Mouse (Mus musculus) forebrain, postnatal 0 days (tissue): ENCODE results near the gene 1700020L24Rik. TPM values are rescaled to one million over a fixed set of nuclear protein-coding genes. Genes with fewer than 3 reads are reported as not detected.
A peak's percentile ranks its signal among the peaks of the same experiment; 100 is the strongest.

Experiments used
- ATAC-seq: fragments of 200-750 bp; cut with Nextera tagmentation; 2 replicates; pipeline ENCODE4 v1.8.0; 2017; ENCODE audit warnings: mild to moderate bottlenecking, moderate library complexity
- DNase-seq: peaks from one replicate; pipeline ENCODE4 v3.0.0-alpha.2; 2015
- H3K27ac ChIP-seq: fragments of 300-500 bp; sonication (generic); 2 replicates; pipeline ENCODE4 v1.5.1; 2014; ENCODE audit warnings: low read depth, mild to moderate bottlenecking, antibody characterized with exemption, low read length, moderate library complexity, mixed read lengths
- H3K27me3 ChIP-seq: fragments of 300-500 bp; sonication (generic); 2 replicates; pipeline ENCODE4 v1.6.1; 2014; ENCODE audit warnings: mild to moderate bottlenecking, low read length, mixed read lengths; ENCODE audit not compliant: insufficient read depth
- H3K36me3 ChIP-seq: fragments of 300-500 bp; sonication (generic); 2 replicates; pipeline ENCODE4 v1.6.1; 2014; ENCODE audit warnings: mild to moderate bottlenecking, moderate library complexity; ENCODE audit not compliant: insufficient read depth
- H3K4me1 ChIP-seq: fragments of 300-500 bp; sonication (generic); 2 replicates; pipeline ENCODE4 v1.6.1; 2014; ENCODE audit warnings: antibody characterized with exemption; ENCODE audit not compliant: insufficient read depth
- H3K4me2 ChIP-seq: fragments of 300-500 bp; sonication (generic); 2 replicates; pipeline ENCODE4 v1.6.1; 2014; ENCODE audit warnings: low read depth, mild to moderate bottlenecking, moderate library complexity
- H3K4me3 ChIP-seq: fragments of 300-500 bp; sonication (generic); 2 replicates; pipeline ENCODE4 v1.5.1; 2014; ENCODE audit warnings: low read depth, low read length, mixed read lengths
- H3K9ac ChIP-seq: fragments of 300-500 bp; sonication (generic); 2 replicates; pipeline ENCODE4 v1.6.1; 2014; ENCODE audit warnings: mild to moderate bottlenecking
- H3K9me3 ChIP-seq: fragments of 300-500 bp; sonication (generic); 2 replicates; pipeline ENCODE4 v1.6.1; 2016; ENCODE audit warnings: low read length
- CTCF ChIP-seq: sonication (generic); IDR thresholded peaks from 2 replicates; pipeline ENCODE4 v1.5.1; 2016; ENCODE audit warnings: antibody characterized with exemption, control low read depth, low read depth
- WGBS: fragments of 180-500 bp; shearing (Covaris S2); extraction: QIAGEN DNeasy Blood & Tissue Kit; methylation state at CpG from one replicate; pipeline ENCODE4 v1.1.7; 2014; 5-methylcytosine and 5-hydroxymethylcytosine counted together
- polyA plus RNA-seq: library from polyadenylated mRNA; unstranded; fragments of >200 nt; fragmentation: Nextera tagmentation; extraction: Ambion mirVana; gene quantifications from 2 replicates; pipeline ENCODE4 v1.2.1, GENCODE M21; 2015
- total RNA-seq: library from RNA; depleted of rRNA; stranded (reverse); fragments of >200 nt; gene quantifications from 2 replicates; pipeline ENCODE4 v1.2.3, GENCODE M21; 2014; rRNA removed

The 1700020L24Rik gene
- total and polyA plus RNA-seq, 2 experiments from 2014 or later = 0.24 to 0.40 TPM

GRCm38 (mm10) chr11:83471766-83472165 lies 34.3 kb downstream of the 1700020L24Rik start:
- Histone ChIP-seq H3K9me3 (no peaks in the 10 kb centered on the region), H3K36me3 (no peaks in the 10 kb centered on the region), H3K4me1 (peaks cover 9% of the 10 kb centered on the region; the same call in 1 of the 2 replicates), H3K27me3 (no peaks in the 10 kb centered on the region), H3K27ac (no peak overlapping the region), H3K4me2 (peak overlapping the region; percentile 57; the same call in 1 of the 2 replicates), H3K4me3 (0 out of 2 replicates have a peak overlapping the region, but pooled peaks have one; percentile 79), H3K9ac (peak overlapping the region; percentile 82; the same call in 1 of the 2 replicates)
- DNase-seq (no peak), ATAC-seq (no peak)
- 90% methylated on average over 2 of the region's 2 CpGs for WGBS
- no peak for TF ChIP-seq CTCF

GRCm38 (mm10) chr11:83472324-83473234 lies 35.1 kb downstream of the 1700020L24Rik start, which contains the start of gene Taf15:
Gene Taf15 (plus strand): TSS chr11:83473086.
- under 1% methylated on average over 66 of the region's 66 CpGs for whole genome bisulfite sequencing
- ATAC-seq = peak; percentile 98

GRCm38 (mm10) chr11:83473235-83474016 lies 35.9 kb downstream of the 1700020L24Rik start:
- ATAC-seq (peak; percentile 84), DNase-seq (peak; percentile 29)
- Histone ChIP-seq H3K4me3 (peak overlapping the region; percentile 79), H3K27me3 (no peaks in the 10 kb centered on the region), H3K9ac (peak overlapping the region; percentile 82), H3K4me1 (peaks cover 9% of the 10 kb centered on the region; the same call in 1 of the 2 replicates), H3K27ac (peak overlapping the region; percentile 99), H3K4me2 (peak overlapping the region; percentile 89), H3K9me3 (no peaks in the 10 kb centered on the region), H3K36me3 (no peaks in the 10 kb centered on the region)
- WGBS = under 1% methylated on average over 45 of the region's 52 CpGs
- TF ChIP-seq CTCF = no peak

More at GRCm38 (mm10) chr11:83472324-83473234, 35.1 kb downstream of the 1700020L24Rik start, which contains the start of gene Taf15:
- Histone ChIP-seq H3K36me3 (no peaks in the 10 kb centered on the region), H3K4me2 (peak within 1 kb of the TSS; percentile 89), H3K27ac (peak within 1 kb of the TSS; percentile 99), H3K4me1 (peaks cover 9% of the 10 kb centered on the region; the same call in 1 of the 2 replicates), H3K9ac (peak within 1 kb of the TSS; percentile 82), H3K4me3 (peak within 1 kb of the TSS; percentile 79), H3K27me3 (no peaks in the 10 kb centered on the region), H3K9me3 (no peaks in the 10 kb centered on the region)
- DNase-seq = peak; percentile 99
- peak; percentile 77 for TF ChIP-seq CTCF

Other genes with a start within 250 kb of the 1700020L24Rik start
- 0.24 and 0.38 TPM in 2 replicates for gene Slfn3, start 246.3 kb upstream of the 1700020L24Rik start, total RNA-seq
- gene Slfn3, start 246.3 kb upstream of the 1700020L24Rik start, polyA plus RNA-seq = 0.10 TPM in 2 replicates
- not detected in 2 replicates for gene Slfn14, start 151.0 kb upstream of the 1700020L24Rik start, total RNA-seq
- gene Slfn14, start 151.0 kb upstream of the 1700020L24Rik start, polyA plus RNA-seq = not detected in 2 replicates
- 200 and 230 TPM in 2 replicates for gene Ap2b1, start 138.7 kb upstream of the 1700020L24Rik start, total RNA-seq
- gene Ap2b1, start 138.7 kb upstream of the 1700020L24Rik start, polyA plus RNA-seq = 76.4 and 110 TPM in 2 replicates
- gene Pex12, start 135.1 kb upstream of the 1700020L24Rik start, total RNA-seq = 8.8 and 12.8 TPM in 2 replicates
- 14.6 and 16.2 TPM in 2 replicates for gene Pex12, start 135.1 kb upstream of the 1700020L24Rik start, polyA plus RNA-seq
- 99.0 and 107 TPM in 2 replicates for gene Rasl10b, start 28.5 kb upstream of the 1700020L24Rik start, total RNA-seq
- 38.4 and 38.6 TPM in 2 replicates for gene Rasl10b, start 28.5 kb upstream of the 1700020L24Rik start, polyA plus RNA-seq
- gene Gas2l2, start 8.2 kb upstream of the 1700020L24Rik start, total RNA-seq = 1.2 and 1.3 TPM in 2 replicates
- gene Gas2l2, start 8.2 kb upstream of the 1700020L24Rik start, polyA plus RNA-seq = 0.50 and 0.98 TPM in 2 replicates
- gene Mmp28, start 25.4 kb downstream of the 1700020L24Rik start, total RNA-seq = 2.5 and 5.6 TPM in 2 replicates
- gene Mmp28, start 25.4 kb downstream of the 1700020L24Rik start, polyA plus RNA-seq = 0.97 and 1.1 TPM in 2 replicates
- 16.5 and 27.8 TPM in 2 replicates for gene Taf15, start 35.4 kb downstream of the 1700020L24Rik start, total RNA-seq
- 4.2 and 10.5 TPM in 2 replicates for gene Taf15, start 35.4 kb downstream of the 1700020L24Rik start, polyA plus RNA-seq
- not detected in 2 replicates for gene Heatr9, start 84.5 kb downstream of the 1700020L24Rik start, total RNA-seq
- gene Heatr9, start 84.5 kb downstream of the 1700020L24Rik start, polyA plus RNA-seq = not detected in 2 replicates
- not detected in 2 replicates for gene Ccl5, start 92.8 kb downstream of the 1700020L24Rik start, total RNA-seq
- 0.98 and 1.1 TPM in 2 replicates for gene Ccl5, start 92.8 kb downstream of the 1700020L24Rik start, polyA plus RNA-seq
- 1.2 and 1.8 TPM in 2 replicates for gene Ccl9, start 141.0 kb downstream of the 1700020L24Rik start, total RNA-seq
- 2.5 and 3.4 TPM in 2 replicates for gene Ccl9, start 141.0 kb downstream of the 1700020L24Rik start, polyA plus RNA-seq
- gene Ccl6, start 155.4 kb downstream of the 1700020L24Rik start, total RNA-seq = 0.77 and 5.0 TPM in 2 replicates
- gene Ccl6, start 155.4 kb downstream of the 1700020L24Rik start, polyA plus RNA-seq = 3.5 and 3.7 TPM in 2 replicates
- not detected in 2 replicates for gene Rpl9-ps1, start 207.9 kb downstream of the 1700020L24Rik start, total RNA-seq
- gene Rpl9-ps1, start 207.9 kb downstream of the 1700020L24Rik start, polyA plus RNA-seq = not detected in 2 replicates
- gene Ccl3, start 211.7 kb downstream of the 1700020L24Rik start, total RNA-seq = 0.62 and 1.6 TPM in 2 replicates
- 1.0 and 1.9 TPM in 2 replicates for gene Ccl3, start 211.7 kb downstream of the 1700020L24Rik start, polyA plus RNA-seq
- gene Ccl4, start 224.9 kb downstream of the 1700020L24Rik start, total RNA-seq = not detected in 2 replicates
- gene Ccl4, start 224.9 kb downstream of the 1700020L24Rik start, polyA plus RNA-seq = 0.58 and 1.1 TPM in 2 replicates